Mouse (Mus musculus) CD4-positive naive resting alpha-beta T cell, adult 57 days (primary cell): Measurements from ENCODE around the gene Ube2l3. TPM values are rescaled to one million over a fixed set of nuclear protein-coding genes. Genes with fewer than 3 reads are reported as not detected.

Experiments used
- total RNA-seq: library from RNA; stranded (reverse); gene quantifications from one replicate; pipeline ENCODE4 v1.2.4, GENCODE M21; 2023

Gene Ube2l3
- 117 TPM for total RNA-seq

DNA sequence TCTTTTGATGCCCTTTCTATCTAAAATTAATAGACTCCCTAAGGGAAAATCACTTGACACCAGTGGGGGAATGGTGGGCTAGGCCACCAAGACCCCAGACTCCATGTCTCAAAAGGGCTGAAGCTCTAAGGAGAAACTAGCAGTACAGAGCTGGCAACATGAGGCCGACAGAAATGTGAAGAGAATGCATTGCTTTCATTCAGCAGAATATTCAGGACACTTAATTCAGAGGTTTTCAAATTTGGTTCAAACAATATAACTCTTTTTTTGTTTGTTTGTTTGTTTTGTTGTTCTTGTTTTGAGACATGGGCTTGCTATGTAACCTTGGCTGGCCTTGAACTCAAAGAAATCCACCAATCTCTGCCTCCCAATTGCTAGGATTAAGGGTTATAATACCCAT lies at the start of gene Ube2l3:
Ube2l3 (minus strand) TSS at position 101 of the 400 bp plus-strand sequence.

DNA sequence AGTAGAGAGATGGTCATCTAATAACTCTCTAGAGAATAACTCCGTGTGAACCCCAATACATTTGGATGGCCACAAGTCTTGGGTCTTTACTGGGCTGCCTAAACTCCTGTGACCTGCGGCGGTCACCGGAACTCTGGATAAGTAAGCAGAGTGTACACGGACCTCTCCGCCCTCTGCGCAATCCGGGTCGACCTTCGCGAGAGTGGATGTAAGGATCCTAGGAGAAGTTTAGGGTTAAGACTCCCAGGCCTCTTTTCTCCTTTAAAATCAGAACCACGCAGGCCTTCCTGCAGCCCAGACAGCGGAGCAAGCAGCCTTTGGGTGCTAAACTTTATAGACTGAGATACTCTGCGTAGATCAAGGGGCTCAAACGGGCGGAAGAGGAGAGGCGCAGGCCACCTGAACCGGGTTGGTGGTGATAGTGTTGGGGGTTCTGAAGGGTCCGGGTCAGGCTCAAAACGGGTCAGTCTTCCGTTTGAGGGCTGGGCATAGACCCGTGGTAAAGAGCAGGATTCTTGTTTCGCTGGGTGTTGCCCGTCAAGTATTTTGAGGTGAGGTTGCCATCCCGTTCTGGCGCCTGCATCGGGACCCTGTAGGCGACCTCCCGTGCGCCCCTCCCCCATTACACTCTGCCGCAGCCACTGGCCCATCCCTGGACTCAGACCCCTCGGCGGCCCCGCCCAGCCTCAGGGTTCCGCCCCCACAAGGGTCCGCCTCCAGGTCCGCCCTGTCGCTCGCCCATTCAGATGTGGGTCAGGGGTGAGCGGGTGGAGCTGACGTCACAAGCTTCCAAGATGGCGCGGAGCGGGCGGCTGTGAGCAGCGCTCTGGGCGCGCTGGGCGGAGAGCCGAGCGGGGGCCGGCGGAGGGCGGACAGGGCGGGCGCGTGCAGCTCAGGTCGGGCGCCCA lies 30.6 kb upstream of the Ube2l3 start, which contains the start of gene Hic2:
Hic2 (plus strand) TSS at position 779 of the 908 bp plus-strand sequence.

DNA sequence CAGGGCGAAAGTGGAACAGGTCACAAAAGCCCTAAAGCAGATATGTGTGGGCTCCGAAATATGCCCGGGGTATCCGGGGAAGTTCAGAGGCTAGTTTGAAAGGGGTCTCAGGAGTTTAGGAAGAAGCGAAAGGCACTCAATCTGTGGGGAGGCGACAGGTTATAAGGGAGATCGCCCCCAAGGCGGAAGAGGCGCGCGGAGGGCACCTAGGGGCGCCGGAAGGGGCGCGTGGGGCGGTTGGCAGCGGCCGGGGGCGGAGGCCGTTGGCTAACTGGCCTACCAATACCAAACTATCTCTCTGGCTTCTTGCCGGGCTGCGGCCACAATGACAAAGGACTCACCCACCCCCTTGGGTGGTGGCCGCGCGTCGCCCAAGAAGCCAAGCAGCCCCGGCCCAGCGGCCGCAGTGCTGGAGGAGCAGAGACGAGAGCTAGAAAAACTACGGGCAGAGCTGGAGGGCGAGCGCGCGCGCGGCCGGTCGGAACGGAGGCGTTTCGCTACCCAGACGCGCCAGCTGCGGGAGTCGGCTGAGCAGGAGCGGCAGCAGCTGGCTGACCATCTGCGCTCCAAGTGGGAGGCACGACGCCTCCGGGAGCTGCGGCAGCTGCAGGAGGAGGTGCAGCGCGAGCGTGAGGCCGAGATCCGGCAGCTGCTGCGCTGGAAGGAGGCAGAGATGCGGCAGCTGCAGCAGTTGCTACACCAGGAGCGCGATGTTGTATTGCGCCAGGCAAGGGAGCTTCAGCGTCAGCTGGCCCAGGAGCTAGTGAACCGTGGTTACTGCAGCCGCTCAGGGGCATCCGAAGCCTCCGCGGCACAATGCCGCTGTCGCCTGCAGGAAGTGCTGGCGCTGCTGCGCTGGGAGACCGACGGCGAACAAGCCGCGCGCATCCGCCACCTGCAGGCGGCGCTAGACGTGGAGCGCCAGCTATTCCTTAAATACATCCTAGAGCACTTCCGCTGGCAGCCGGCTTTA lies 6.2 kb upstream of the Ube2l3 start, which contains the start of gene Rimbp3:
Rimbp3 (plus strand) TSS at position 215 of the 973 bp plus-strand sequence.

DNA sequence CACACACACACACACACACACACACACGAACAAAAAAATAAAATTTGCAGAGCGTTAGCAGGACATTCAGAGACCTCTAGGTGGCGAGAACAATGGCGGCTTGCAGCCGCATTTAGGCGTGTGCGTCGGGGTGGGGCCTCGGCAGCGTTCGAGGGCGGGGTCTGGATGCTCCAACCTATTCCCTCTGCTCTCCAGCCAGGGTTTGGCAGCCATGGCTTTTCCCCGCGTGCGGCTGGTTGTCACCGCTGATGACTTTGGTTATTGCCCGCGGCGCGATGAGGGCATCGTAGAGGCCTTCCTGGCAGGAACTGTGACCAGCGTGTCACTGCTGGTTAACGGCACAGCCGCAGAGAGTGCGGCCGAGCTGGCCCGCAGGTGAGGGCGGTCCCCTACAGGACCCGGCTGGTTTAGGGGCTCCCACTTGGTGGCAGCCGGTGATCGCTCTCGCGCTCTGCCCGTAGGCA lies 55.6 kb downstream of the Ube2l3 start, which contains the start of gene Ccdc116:
Ccdc116 (minus strand) TSS at position 458 of the 464 bp plus-strand sequence.

DNA sequence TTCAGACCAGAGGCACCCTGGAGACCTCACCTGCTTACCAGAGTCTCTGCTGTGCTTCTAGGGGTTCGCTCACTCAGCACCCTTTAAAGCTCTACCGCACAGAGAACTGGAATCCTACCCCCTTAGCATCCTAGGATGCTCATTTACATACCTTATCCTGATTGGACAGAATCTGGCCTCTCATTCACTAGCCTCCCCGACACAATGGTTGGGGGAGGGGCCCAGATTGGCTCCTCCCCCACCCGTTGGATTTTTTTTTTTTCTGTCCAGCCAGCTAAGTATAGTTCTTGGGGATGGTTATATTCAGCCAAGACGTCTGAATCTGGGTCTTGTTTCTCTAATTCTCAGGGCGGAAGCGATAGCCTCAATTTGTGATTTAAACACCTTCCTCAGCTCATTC lies 58.1 kb downstream of the Ube2l3 start, which contains the start of gene Ydjc:
Ydjc (plus strand) TSS at position 283 of the 400 bp plus-strand sequence.

DNA sequence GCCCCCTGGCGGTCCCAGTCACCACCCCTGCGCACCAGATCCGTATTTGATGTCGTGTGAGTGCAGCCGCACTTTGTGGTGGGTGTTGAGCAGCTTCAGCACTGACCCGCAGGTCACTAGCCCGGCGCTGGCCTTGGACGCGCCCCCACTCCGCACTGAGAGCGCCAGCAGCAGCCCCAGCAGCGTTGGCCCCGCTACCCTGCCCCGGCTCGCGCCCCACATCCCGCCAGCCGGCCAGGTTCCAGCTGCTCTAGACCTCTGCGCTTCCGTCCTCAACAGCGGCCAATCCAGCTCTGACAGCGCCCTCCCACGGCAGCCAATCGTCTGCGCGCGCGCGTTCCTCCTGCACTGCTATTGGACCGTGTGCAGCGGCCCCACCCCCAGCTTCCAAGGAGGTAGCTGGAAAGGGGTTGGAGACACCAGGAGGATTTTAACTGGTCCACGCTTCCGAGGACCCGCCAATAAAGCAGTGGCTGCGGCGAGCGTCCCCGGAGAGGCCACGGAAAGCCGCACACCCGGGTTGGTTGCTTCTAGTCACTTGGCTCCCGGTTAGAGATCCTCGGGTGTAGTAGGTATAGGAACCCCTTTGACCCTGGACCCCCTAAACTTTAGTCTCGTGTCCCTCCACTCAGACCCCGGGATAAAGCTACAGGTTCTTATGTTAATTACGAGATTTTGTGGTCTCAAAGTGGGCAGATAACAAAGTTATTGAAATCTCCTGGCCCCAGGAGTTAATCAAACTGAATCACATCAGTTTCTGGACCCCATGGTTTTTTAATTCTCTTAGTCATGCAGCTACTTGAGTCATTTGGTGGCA lies 70.2 kb downstream of the Ube2l3 start, which contains the start of gene Sdf2l1:
Sdf2l1 (minus strand) TSS at position 295 of the 817 bp plus-strand sequence.

DNA sequence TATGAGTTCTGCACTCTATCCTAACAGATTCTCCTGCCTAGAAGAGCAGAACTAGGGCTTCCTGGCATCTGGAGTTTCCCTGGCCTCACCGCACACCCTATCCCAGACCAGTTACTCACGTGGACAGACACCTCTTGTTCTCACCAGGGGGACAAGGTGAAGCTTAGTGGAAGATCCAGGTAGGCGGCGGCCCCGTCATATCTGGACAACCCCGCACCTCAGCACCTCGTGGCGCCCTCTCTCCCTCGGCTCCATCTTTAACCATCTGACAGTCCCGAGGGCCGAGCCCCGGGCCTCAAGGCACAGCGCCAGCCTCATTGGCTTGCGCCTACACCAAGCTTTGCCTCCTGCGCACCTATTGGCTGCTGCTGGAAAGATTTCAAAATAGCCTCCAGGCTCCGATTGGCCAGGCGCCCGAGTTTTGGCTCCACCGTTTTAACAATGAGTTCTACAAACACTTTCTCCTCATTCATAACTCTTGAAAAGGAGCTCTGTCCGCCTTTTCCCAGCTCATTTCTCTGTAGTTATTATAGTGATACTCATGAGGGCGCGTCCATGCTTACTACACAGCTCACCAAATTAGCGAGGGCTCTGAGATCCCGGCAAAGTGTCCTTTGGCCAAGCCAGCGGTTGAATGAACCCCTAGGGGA lies 77.5 kb downstream of the Ube2l3 start, which contains the start of gene 2610318N02Rik:
2610318N02Rik (minus strand) TSS at position 297 of the 650 bp plus-strand sequence.

DNA sequence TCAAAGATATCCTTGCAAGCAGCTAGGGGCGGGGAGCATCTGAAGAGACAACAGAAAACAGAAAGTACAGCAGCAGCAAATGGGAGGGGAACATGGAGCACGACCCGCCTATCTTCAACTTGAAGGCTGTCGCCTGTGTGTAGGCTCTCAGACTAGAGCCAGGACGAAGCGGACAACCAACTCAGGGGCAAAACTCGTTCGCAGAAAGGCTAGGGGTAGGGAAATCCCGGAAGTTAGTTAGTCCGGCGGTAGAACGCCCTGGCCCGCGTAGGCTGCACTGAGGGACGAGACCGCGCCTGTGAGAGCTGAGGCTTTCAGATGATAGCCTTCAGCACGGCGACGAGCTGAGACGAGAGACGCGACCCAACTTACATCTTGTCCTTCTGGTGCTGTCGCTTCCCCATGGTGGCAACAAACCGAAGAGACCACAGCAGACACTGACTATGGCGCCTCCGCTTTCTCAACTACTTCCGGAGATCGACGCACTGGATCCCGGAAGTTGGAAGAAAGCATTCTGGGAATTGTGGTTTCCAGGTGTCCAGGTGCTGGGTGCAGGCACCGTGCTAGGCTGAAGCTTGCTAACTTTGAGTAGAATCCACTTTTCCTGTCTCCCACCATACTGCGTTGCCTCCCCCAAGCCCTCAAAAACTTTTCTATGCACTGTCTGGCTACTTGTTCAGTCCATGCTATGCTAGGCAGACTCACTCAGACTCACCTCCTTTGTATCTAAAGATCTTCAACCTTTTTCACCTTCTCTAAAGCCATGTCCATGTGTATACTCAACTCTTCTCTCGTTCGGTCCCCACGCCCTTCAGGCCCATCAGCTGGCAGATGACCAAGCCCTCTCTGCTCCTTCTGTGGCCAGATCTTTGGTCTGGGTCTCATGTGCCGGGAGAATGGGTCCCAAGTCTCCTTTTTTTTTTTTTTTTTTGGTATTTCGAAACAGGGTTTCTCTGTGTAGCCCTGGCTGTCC lies 91.4 kb downstream of the Ube2l3 start, which contains the start of gene Ppil2:
Ppil2 (minus strand) TSS at position 487 of the 973 bp plus-strand sequence.

Other genes starting within 250 kb of the Ube2l3 start
- gene Mapk1, start 219.3 kb downstream of the Ube2l3 start, total RNA-seq, result 182 TPM
- gene Ypel1, start 133.0 kb downstream of the Ube2l3 start, total RNA-seq, result 1.5 TPM
- 124 TPM for gene Ppil2, start 91.4 kb downstream of the Ube2l3 start, total RNA-seq
- gene 2610318N02Rik, start 77.5 kb downstream of the Ube2l3 start, total RNA-seq, result 5.8 TPM
- 13.2 TPM for gene Sdf2l1, start 70.3 kb downstream of the Ube2l3 start, total RNA-seq
- 2.9 TPM for gene Ydjc, start 58.0 kb downstream of the Ube2l3 start, total RNA-seq
- gene Ccdc116, start 55.4 kb downstream of the Ube2l3 start, total RNA-seq, result 1.5 TPM
- not detected for gene Rimbp3, start 6.0 kb upstream of the Ube2l3 start, total RNA-seq
- gene Hic2, start 30.9 kb upstream of the Ube2l3 start, total RNA-seq, result 4.5 TPM
- gene Tmem191c, start 73.4 kb upstream of the Ube2l3 start, total RNA-seq, result 46.1 TPM
- gene Serpind1, start 128.7 kb upstream of the Ube2l3 start, total RNA-seq, result not detected
- 21.2 TPM for gene Snap29, start 203.3 kb upstream of the Ube2l3 start, total RNA-seq
- gene Pi4ka, start 203.7 kb upstream of the Ube2l3 start, total RNA-seq, result 127 TPM
- gene Crkl, start 249.3 kb upstream of the Ube2l3 start, total RNA-seq, result 64.5 TPM